11 mouse cellular contexts compared by ENCODE assay signal in the genomic region with DNA sequence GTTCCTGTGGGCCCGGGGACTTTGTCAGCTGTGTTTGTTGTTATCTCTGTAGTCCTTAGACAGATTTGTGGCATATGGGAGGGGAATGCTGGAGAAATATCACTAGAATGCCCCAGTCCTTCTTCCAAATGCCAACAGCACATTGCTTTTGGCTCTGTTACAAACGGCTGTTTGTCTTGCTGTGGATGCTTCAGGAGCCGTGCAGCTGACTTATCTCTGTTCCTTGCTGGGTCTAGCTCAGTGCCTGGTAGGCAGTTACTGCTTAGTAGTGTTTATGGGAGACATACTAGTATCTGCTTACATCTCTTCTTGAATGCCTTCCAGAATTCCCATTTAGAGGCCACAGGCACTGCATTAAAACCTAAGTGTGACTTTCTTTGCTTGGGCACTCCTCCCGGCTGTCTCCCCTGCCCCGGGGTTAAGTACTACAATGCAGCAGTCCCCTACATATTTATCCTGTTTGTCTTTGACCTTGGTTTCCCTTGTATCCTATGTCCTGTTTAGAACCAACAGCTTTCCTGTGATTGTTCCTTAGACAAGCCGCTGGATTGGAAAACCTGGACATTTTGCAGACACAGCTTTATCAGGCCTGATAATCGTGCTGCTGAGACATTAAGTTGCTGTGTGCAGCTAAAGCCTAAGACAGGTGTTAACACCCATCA.
DNase-seq lines count a peak whose midpoint lies in the region; ATAC-seq lines count a peak whose summit lies in the region.
"Had no signal": no experiment of that assay in that cellular context is flagged by ENCODE, and none has a peak within 500 bp of the region (broad histone marks: within the 10 kb centered on the region; RNA-seq: fewer than 3 reads in every experiment).

No protein-coding gene starts in this region.

- 64% methylated on average over 7 of the region's 7 CpGs for WGBS in neural tube, embryonic 14.5 days
- 66% methylated on average over 7 of the region's 7 CpGs for WGBS in neural tube, embryonic 15.5 days

- H3K27me3 ChIP-seq in neural tube, embryonic 14.5 days (ENCODE audit: control insufficient read depth, insufficient read depth, low read length): no peaks in the 10 kb centered on the region
- H3K27me3 ChIP-seq in neural tube, embryonic 15.5 days (replicated peaks): no peaks in the 10 kb centered on the region
- H3K27me3 ChIP-seq: heart, embryonic 13.5 days; stomach, embryonic 15.5 days had no signal

- intact Hi-C loops in heart, postnatal 36 days (cut with DNase I): no loop called here

- H3K9ac ChIP-seq in neural tube, embryonic 14.5 days (replicated peaks; ENCODE audit: low read depth, low read length): no peak overlapping the region
- no peak overlapping the region for H3K9ac ChIP-seq in neural tube, embryonic 15.5 days (replicated peaks)
- H3K9ac ChIP-seq: heart, embryonic 13.5 days; stomach, embryonic 15.5 days had no signal

- H3K9me3 ChIP-seq in neural tube, embryonic 14.5 days (ENCODE audit: control insufficient read depth, low read length): no peaks in the 10 kb centered on the region
- H3K9me3 ChIP-seq in neural tube, embryonic 15.5 days (replicated peaks): no peaks in the 10 kb centered on the region
- H3K9me3 ChIP-seq: heart, embryonic 13.5 days; stomach, embryonic 15.5 days had no signal

- DNase-seq in cerebellum, adult 8-10 months: no peak
- DNase-seq in neural tube, embryonic 10.5 days (ENCODE audit: extremely low spot score, low spot score): no peak
- peak; percentile 52 for DNase-seq in kidney, postnatal 10 days
- no peak for DNase-seq in heart, postnatal 36 days
- DNase-seq in thymus, postnatal 36 days: no peak
- DNase-seq: midbrain, embryonic 14.5 days had no signal

- ATAC-seq in cerebellum, adult (ENCODE audit: insufficient number of reproducible peaks, low FRiP score, low TSS enrichment): peak; percentile 33
- no peak for ATAC-seq in neural tube, embryonic 14.5 days (ENCODE audit: low read depth)
- 0 out of 2 replicates have a peak, but pooled peaks have one; percentile 16 for ATAC-seq in neural tube, embryonic 15.5 days (ENCODE audit: low FRiP score)

- H3K4me1 ChIP-seq in neural tube, embryonic 14.5 days (ENCODE audit: control insufficient read depth, insufficient read depth, low read length): no peaks in the 10 kb centered on the region
- no peaks in the 10 kb centered on the region for H3K4me1 ChIP-seq in neural tube, embryonic 15.5 days
- H3K4me1 ChIP-seq: heart, embryonic 13.5 days; stomach, embryonic 15.5 days had no signal

- no peak overlapping the region for H3K4me2 ChIP-seq in neural tube, embryonic 14.5 days (ENCODE audit: low read depth, low read length)
- H3K4me2 ChIP-seq in neural tube, embryonic 15.5 days: no peak overlapping the region
- H3K4me2 ChIP-seq: heart, embryonic 13.5 days; stomach, embryonic 15.5 days had no signal

- H3K4me3 ChIP-seq in neural tube, embryonic 14.5 days (ENCODE audit: low read depth, low read length): no peak overlapping the region
- H3K4me3 ChIP-seq in neural tube, embryonic 15.5 days (replicated peaks): no peak overlapping the region
- H3K4me3 ChIP-seq: heart, embryonic 13.5 days; stomach, embryonic 15.5 days had no signal

- no peaks in the 10 kb centered on the region for H3K36me3 ChIP-seq in neural tube, embryonic 14.5 days (ENCODE audit: control insufficient read depth, insufficient read depth, low read length)
- no peaks in the 10 kb centered on the region for H3K36me3 ChIP-seq in neural tube, embryonic 15.5 days
- H3K36me3 ChIP-seq: heart, embryonic 13.5 days; stomach, embryonic 15.5 days had no signal

- peak overlapping the region; percentile 16; the same call in 1 of the 2 replicates for H3K27ac ChIP-seq in neural tube, embryonic 14.5 days (ENCODE audit: low read depth, low read length)
- no peak overlapping the region for H3K27ac ChIP-seq in neural tube, embryonic 15.5 days (replicated peaks)
- H3K27ac ChIP-seq: heart, embryonic 13.5 days; stomach, embryonic 15.5 days had no signal
